Comparison of ENCODE assay signal across 10 mouse cellular contexts in genomic region chr19:10801070-10801469, GRCm38 (mm10). TPM values are rescaled to one million over a fixed set of nuclear protein-coding genes. Genes with fewer than 3 reads are reported as not detected.
DNase-seq lines count a peak whose midpoint lies in the region; ATAC-seq and TF ChIP-seq lines count a peak whose summit lies in the region.
"Had no signal": no experiment of that assay in that cellular context is flagged by ENCODE, and none has a peak within 500 bp of the region (broad histone marks: within the 10 kb centered on the region; RNA-seq: fewer than 3 reads in every experiment).

No protein-coding gene starts in this region.

- dilution Hi-C loops in CH12.LX (cut with MboI; ENCODE audit: extremely low pct_ligation_motif_present, extremely low pct_unique_long_range_greater_than_20kb, low sequenced_read_pairs) = no loop called here

- TF ChIP-seq CTCF in CH12.LX (conservative IDR thresholded peaks at IDR 0.05 in 1 of 2, IDR thresholded peaks at IDR 0.05 in 1 of 2; ENCODE audit: low read depth in 2 of 2, low read length in 2 of 2) = no peak
- TF ChIP-seq CTCF in thymus, adult 2 months (IDR thresholded peaks at IDR 0.05; ENCODE audit: borderline replicate concordance, control insufficient read depth, extremely low read depth, insufficient read depth, low read length, poor library complexity) = no peak

- no peak for TF ChIP-seq RAD21 in CH12.LX (IDR thresholded peaks at IDR 0.05; ENCODE audit: low read depth, low read length)

- no peaks in the 10 kb centered on the region for H3K27me3 ChIP-seq in CH12.LX (replicated peaks)
- no peaks in the 10 kb centered on the region for H3K27me3 ChIP-seq in thymus, adult 2 months (ENCODE audit: control insufficient read depth, insufficient read depth, low read length)

- no peaks in the 10 kb centered on the region for H3K79me2 ChIP-seq in CH12.LX (replicated peaks; ENCODE audit: control insufficient read depth, extremely low read depth, insufficient read depth, poor library complexity, severe bottlenecking)

- no peak overlapping the region for H3K9ac ChIP-seq in CH12.LX (ENCODE audit: insufficient read depth, low read depth)
- H3K9ac ChIP-seq: liver, embryonic 14.5 days had no signal

- TF ChIP-seq POLR2A in CH12.LX (IDR thresholded peaks at IDR 0.05; ENCODE audit: low read depth, low read length) = no peak
- TF ChIP-seq POLR2A in thymus, adult 2 months (IDR thresholded peaks at IDR 0.05; ENCODE audit: control insufficient read depth, extremely low read depth, insufficient read depth, low read length, poor library complexity) = no peak

- in situ Hi-C loops in CH12.LX (cut with MboI; ENCODE audit: low pct_ligation_motif_present, low pct_unique_long_range_greater_than_20kb, low sequenced_read_pairs) = no loop called here

- H3K36me3 ChIP-seq in CH12.LX (replicated peaks in 1 of 2; ENCODE audit: control insufficient read depth in 1 of 2, insufficient read depth in 1 of 2, low read length in 1 of 2) = no peaks in the 10 kb centered on the region
- H3K36me3 ChIP-seq in thymus, adult 2 months (ENCODE audit: control insufficient read depth, insufficient read depth, low read length) = peaks cover 41% of the 10 kb centered on the region

- WGBS in thymus, adult 2 months = 32% methylated on average over 6 of the region's 6 CpGs

- peak; percentile 59 for DNase-seq in CD4-positive helper T cell, adult 2 months (ENCODE audit: low read depth, low spot score)
- peak; percentile 46 for DNase-seq in CH12.LX (ENCODE audit: extremely low read depth)
- peak; percentile 78 for DNase-seq in induced T-regulatory cell, adult 2 months (ENCODE audit: low read depth)
- no peak for DNase-seq in thymus, adult 2 months
- no peak for DNase-seq in kidney, adult 11 months
- DNase-seq in gastrocnemius, adult 18-20 months (ENCODE audit: low spot score) = no peak
- DNase-seq: cerebellum, adult 9-10 months had no signal

- peaks cover 10 to 24% of the 10 kb centered on the region in 2 experiments for H3K4me1 ChIP-seq in CH12.LX (ENCODE audit: control insufficient read depth in 1 of 2, insufficient read depth in 2 of 2)
- H3K4me1 ChIP-seq in thymus, adult 2 months (replicated peaks; ENCODE audit: control insufficient read depth, insufficient read depth, low read length) = peaks cover 2% of the 10 kb centered on the region

- H3K27ac ChIP-seq in CH12.LX (ENCODE audit: insufficient read depth, low read depth) = no peak overlapping the region
- no peak overlapping the region for H3K27ac ChIP-seq in thymus, adult 2 months (ENCODE audit: control insufficient read depth, insufficient read depth, low read length)
- H3K27ac ChIP-seq: liver, embryonic 14.5 days had no signal

- H3K4me2 ChIP-seq in CH12.LX (ENCODE audit: insufficient read depth, low read depth, poor library complexity, severe bottlenecking) = 0 out of 2 replicates have a peak overlapping the region, but pooled peaks have one; percentile 4

- ATAC-seq in megakaryocyte, adult 5-6 weeks (ENCODE audit: poor library complexity, severe bottlenecking) = peak; percentile 80

- no peaks in the 10 kb centered on the region for H3K9me3 ChIP-seq in CH12.LX (replicated peaks; ENCODE audit: low read length)

- no peak overlapping the region for H3K4me3 ChIP-seq in CH12.LX (replicated peaks in 1 of 3; ENCODE audit: low read depth in 2 of 3, low read length in 2 of 3, poor library complexity in 1 of 3)
- H3K4me3 ChIP-seq in thymus, adult 2 months (ENCODE audit: control insufficient read depth, insufficient read depth, low read length) = no peak overlapping the region

- TF ChIP-seq EP300 in CH12.LX (IDR thresholded peaks at IDR 0.05; ENCODE audit: low read length) = 0 out of 2 replicates have a peak, but pooled peaks have one; percentile 41

TF ChIP-seq in CH12.LX, 34 proteins besides CTCF, POLR2A, EP300 and RAD21:
- TF ChIP-seq ZMIZ1 (IDR thresholded peaks at IDR 0.05; ENCODE audit: low read depth, low read length) (no peak), JUN (IDR thresholded peaks at IDR 0.05; ENCODE audit: insufficient read depth, low read depth, low read length) (no peak), PAX5 (IDR thresholded peaks at IDR 0.05; ENCODE audit: low read length) (no peak), USF2 (conservative IDR thresholded peaks at IDR 0.05; ENCODE audit: low read depth, low read length) (no peak), NELFE (IDR thresholded peaks at IDR 0.05; ENCODE audit: low read depth, low read length) (no peak), MAZ (IDR thresholded peaks at IDR 0.05; ENCODE audit: low read depth, low read length) (no peak), JUND (conservative IDR thresholded peaks at IDR 0.05; ENCODE audit: low read depth, low read length) (no peak), BHLHE40 (IDR thresholded peaks at IDR 0.05; ENCODE audit: low read depth, low read length) (peak; percentile 96), MXI1 (IDR thresholded peaks at IDR 0.05; ENCODE audit: low read depth, low read length) (peak; percentile 65; the same call in 1 of the 2 replicates), ELF1 (IDR thresholded peaks at IDR 0.05; ENCODE audit: low read depth, low read length) (no peak), GABPA (IDR thresholded peaks at IDR 0.05; ENCODE audit: insufficient replicate concordance, low read depth, low read length) (no peak), HCFC1 (IDR thresholded peaks at IDR 0.05; ENCODE audit: low read depth, low read length) (no peak), ZKSCAN1 (IDR thresholded peaks at IDR 0.05; ENCODE audit: borderline replicate concordance, low read depth, low read length) (no peak), KAT2A (IDR thresholded peaks at IDR 0.05; ENCODE audit: insufficient replicate concordance, low read length) (no peak), MAFK (IDR thresholded peaks at IDR 0.05; ENCODE audit: insufficient replicate concordance, low read length) (no peak), ZNF384 (IDR thresholded peaks at IDR 0.05; ENCODE audit: low read depth, low read length) (no peak), ETS1 (conservative IDR thresholded peaks at IDR 0.05; ENCODE audit: low read depth, low read length) (peak; percentile 67; the same call in 1 of the 2 replicates), TBP (conservative IDR thresholded peaks at IDR 0.05; ENCODE audit: low read depth, low read length) (no peak), USF1 (IDR thresholded peaks at IDR 0.05; ENCODE audit: low read depth, low read length) (no peak), MAX (IDR thresholded peaks at IDR 0.05; ENCODE audit: low read length) (no peak), RCOR1 (conservative IDR thresholded peaks at IDR 0.05; ENCODE audit: low read depth, low read length) (0 out of 2 replicates have a peak, but pooled peaks have one; percentile 34), NRF1 (IDR thresholded peaks at IDR 0.05; ENCODE audit: low read depth, low read length) (no peak), IRF4 (IDR thresholded peaks at IDR 0.05; ENCODE audit: low read depth, low read length) (peak; percentile 57; the same call in 1 of the 2 replicates), SIN3A (IDR thresholded peaks at IDR 0.05; ENCODE audit: low read length) (no peak), MYC (IDR thresholded peaks at IDR 0.05; ENCODE audit: low read depth, low read length) (no peak), TCF12 (IDR thresholded peaks at IDR 0.05; ENCODE audit: low read depth, low read length) (no peak), UBTF (IDR thresholded peaks at IDR 0.05; ENCODE audit: low read depth, low read length) (no peak), CHD1 (IDR thresholded peaks at IDR 0.05; ENCODE audit: low read depth, low read length) (no peak)

RNA-seq across cellular contexts. Expression of gene Cd6, which starts 28.8 kb away (rescaled TPM):
- total RNA-seq in CH12.LX (2012; rRNA removed) (0.08 and 0.17 TPM in 2 replicates), CH12.LX (2014; rRNA removed) (0.09 and 0.15 TPM in 2 replicates)
- 0.73 and 1.3 TPM in 2 replicates for polyA plus RNA-seq in CH12.LX (2012; ENCODE audit: insufficient read length, low read depth)
- total RNA-seq in megakaryocyte, adult 5-6 weeks (2015) = 1.0 TPM in 1 of 2 replicates, not detected in the other
- 0.26 and 0.37 TPM in 2 replicates for total RNA-seq in megakaryocyte, adult 5-6 weeks (2017)
- 317 and 321 TPM in 2 replicates for polyA plus RNA-seq in thymus, adult 2 months (2012; rRNA removed)
- total RNA-seq in gastrocnemius, adult 18-20 months (2021) = not detected
- polyA plus RNA-seq: liver, embryonic 14.5 days; neural tube, embryonic 14.5 days had no signal

RNA-seq across cellular contexts. Expression of gene Slc15a3, which starts 38.5 kb away (rescaled TPM):
- total RNA-seq in CH12.LX (2012; rRNA removed) = 84.5 and 86.7 TPM in 2 replicates
- total RNA-seq in CH12.LX (2014; rRNA removed) = 89.3 and 94.3 TPM in 2 replicates
- 217 and 219 TPM in 2 replicates for polyA plus RNA-seq in CH12.LX (2012; ENCODE audit: insufficient read length, low read depth)
- 31.4 and 31.6 TPM in 2 replicates for total RNA-seq in megakaryocyte, adult 5-6 weeks (2015)
- 18.0 and 20.2 TPM in 2 replicates for total RNA-seq in megakaryocyte, adult 5-6 weeks (2017)
- 26.1 and 29.7 TPM in 2 replicates for polyA plus RNA-seq in thymus, adult 2 months (2012; rRNA removed)
- under 1 TPM; 0.23 to 0.55 TPM for total RNA-seq in gastrocnemius, adult 18-20 months (2021)

Comparison
In these comparisons a context has a peak if more than half of its experiments do, and no peak if none do; other contexts are left out.
1. DNase-seq: peak in CD4-positive helper T cell, adult 2 months (single experiment), CH12.LX (single experiment) and induced T-regulatory cell, adult 2 months (single experiment); none in thymus, adult 2 months (single experiment), kidney, adult 11 months (single experiment) and gastrocnemius, adult 18-20 months (single experiment).
2. RNA of gene Slc15a3, which starts 38.5 kb away (total RNA-seq): 84.5 to 94.3 TPM in CH12.LX and 18.0 to 31.6 TPM in megakaryocyte, adult 5-6 weeks; 0.23 to 0.55 TPM in gastrocnemius, adult 18-20 months; every median in the first group is over 10 times any median in the second.